Mouse (Mus musculus) layer of hippocampus, postnatal 36 days (tissue): ENCODE data around the gene Map4k2. TPM values are rescaled to one million over a fixed set of nuclear protein-coding genes. Genes with fewer than 3 reads are reported as not detected.
A peak's percentile ranks its signal among the peaks of the same experiment; 100 is the strongest.

Source experiments
- DNase-seq, 2 experiments: peaks; one replicate each; pipeline ENCODE4 v3.0.0; 2022
- total RNA-seq, 2 experiments: library from RNA; stranded (reverse); gene quantifications; 2 replicates each; pipeline ENCODE4 v1.2.3; 2021

Map4k2 gene
- total RNA-seq, 2 experiments from 2014 or later = 74.9 to 87.7 TPM

- DNase-seq = no peak
Observed at GRCm38 (mm10) chr19:6318145-6318544, 22.8 kb upstream of the Map4k2 start.

GRCm38 (mm10) chr19:6321358-6321757, 19.6 kb upstream of the Map4k2 start:
- no peak for DNase-seq

- DNase-seq = no peak
Observed at GRCm38 (mm10) chr19:6321786-6322621, 18.9 kb upstream of the Map4k2 start.

- no peak for DNase-seq
Observed at GRCm38 (mm10) chr19:6324751-6325150, 16.2 kb upstream of the Map4k2 start.

GRCm38 (mm10) chr19:6331178-6331577, 9.8 kb upstream of the Map4k2 start:
- no peak for DNase-seq

GRCm38 (mm10) chr19:6331719-6332516, 9.0 kb upstream of the Map4k2 start:
- DNase-seq = peak in 1 of 2 experiments; percentile 61

- no peak for DNase-seq
Observed at GRCm38 (mm10) chr19:6333761-6334595, 7.0 kb upstream of the Map4k2 start.

- DNase-seq = peak; percentile 95 to 96
Observed at GRCm38 (mm10) chr19:6334673-6335457, 6.1 kb upstream of the Map4k2 start, which contains the start of gene Men1. Men1 (plus strand) TSS chr19:6334979.

- DNase-seq = no peak
Observed at GRCm38 (mm10) chr19:6335458-6335827, 5.5 kb upstream of the Map4k2 start.

- DNase-seq = no peak
Observed at GRCm38 (mm10) chr19:6336920-6337319, 4.0 kb upstream of the Map4k2 start.

GRCm38 (mm10) chr19:6338171-6338570, 2.8 kb upstream of the Map4k2 start:
- no peak for DNase-seq

GRCm38 (mm10) chr19:6338716-6339115, 2.2 kb upstream of the Map4k2 start:
- no peak for DNase-seq

GRCm38 (mm10) chr19:6339191-6339590, 1.7 kb upstream of the Map4k2 start:
- no peak for DNase-seq

GRCm38 (mm10) chr19:6339890-6340504, 938 bp upstream of the Map4k2 start:
- no peak for DNase-seq

GRCm38 (mm10) chr19:6341453-6342077, 630 bp downstream of the Map4k2 start:
- DNase-seq = no peak

GRCm38 (mm10) chr19:6342276-6342933, 1.5 kb downstream of the Map4k2 start:
- DNase-seq = no peak

GRCm38 (mm10) chr19:6343066-6343925, 2.4 kb downstream of the Map4k2 start:
- DNase-seq = no peak

GRCm38 (mm10) chr19:6343996-6344395, 3.1 kb downstream of the Map4k2 start:
- no peak for DNase-seq

- no peak for DNase-seq
Observed at GRCm38 (mm10) chr19:6346023-6346422, 5.1 kb downstream of the Map4k2 start.
